Mouse (Mus musculus): Measurements from ENCODE around the gene Cnga4. TPM values are rescaled to one million over a fixed set of nuclear protein-coding genes. Genes with fewer than 3 reads are reported as not detected.
"Not testable (repeated sequence)": the region's sequence is repeated elsewhere in the genome, so short reads cannot be mapped to it uniquely, and the experiment has no call there.

The Cnga4 gene
- polyA plus RNA-seq (2021), result not detected

DNA sequence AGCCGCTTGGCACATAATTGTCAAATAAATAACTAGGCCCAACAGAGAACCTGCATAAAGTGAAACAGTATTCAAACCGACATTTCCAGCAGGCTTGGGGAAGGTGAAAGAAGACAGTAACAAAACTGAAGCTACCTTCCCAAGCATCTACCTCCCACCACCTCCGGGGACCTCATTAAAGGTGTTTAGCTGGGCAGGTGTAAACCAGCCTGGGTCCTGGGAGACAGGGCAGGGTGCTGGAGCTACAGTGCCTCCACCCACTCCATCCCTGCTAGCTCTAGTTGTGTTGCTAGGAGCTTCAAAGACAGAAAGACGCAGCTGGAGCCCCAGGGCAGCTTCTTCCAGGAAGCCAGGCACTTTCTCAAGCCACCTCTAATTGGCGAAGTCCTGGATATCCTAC lies at the start of gene Cnga4:
Gene Cnga4, plus strand, starts transcription at position 301 of the 400 bp plus-strand sequence.
- no peaks in the 10 kb centered on the region for H3K27me3 ChIP-seq
- POLR2A ChIA-PET, result no interaction called here
- CTCF ChIA-PET, result no interaction called here

DNA sequence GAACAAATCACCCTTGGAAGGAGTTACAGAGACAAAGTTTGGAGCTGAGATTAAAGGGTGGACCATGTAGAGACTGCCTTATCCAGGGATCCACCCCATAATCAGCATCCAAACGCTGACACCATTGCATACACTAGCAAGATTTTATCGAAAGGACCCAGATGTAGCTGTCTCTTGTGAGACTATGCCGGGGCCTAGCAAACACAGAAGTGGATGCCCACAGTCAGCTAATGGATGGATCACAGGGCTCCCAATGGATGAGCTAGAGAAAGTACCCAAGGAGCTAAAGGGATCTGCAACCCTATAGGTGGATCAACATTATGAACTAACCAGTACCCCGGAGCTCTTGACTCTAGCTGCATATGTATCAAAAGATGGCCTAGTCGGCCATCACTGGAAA lies 48.3 kb upstream of the Cnga4 start:
- in situ Hi-C loops (cut with MboI; ENCODE audit: low pct_unique_long_range_greater_than_20kb); H3K27me3 ChIP-seq; POLR2A ChIA-PET; CTCF ChIA-PET; ATAC-seq; DNase-seq (ENCODE audit: low read depth, low spot score): not testable (repeated sequence)

More for the DNA sequence above, at the start of gene Cnga4:
- TF ChIP-seq CTCF (IDR thresholded peaks at IDR 0.05), result no peak
- in situ Hi-C loops (cut with MboI; ENCODE audit: low pct_unique_long_range_greater_than_20kb), result no loop called here
- ATAC-seq (no peak), DNase-seq (ENCODE audit: low read depth, low spot score) (no peak)

DNA sequence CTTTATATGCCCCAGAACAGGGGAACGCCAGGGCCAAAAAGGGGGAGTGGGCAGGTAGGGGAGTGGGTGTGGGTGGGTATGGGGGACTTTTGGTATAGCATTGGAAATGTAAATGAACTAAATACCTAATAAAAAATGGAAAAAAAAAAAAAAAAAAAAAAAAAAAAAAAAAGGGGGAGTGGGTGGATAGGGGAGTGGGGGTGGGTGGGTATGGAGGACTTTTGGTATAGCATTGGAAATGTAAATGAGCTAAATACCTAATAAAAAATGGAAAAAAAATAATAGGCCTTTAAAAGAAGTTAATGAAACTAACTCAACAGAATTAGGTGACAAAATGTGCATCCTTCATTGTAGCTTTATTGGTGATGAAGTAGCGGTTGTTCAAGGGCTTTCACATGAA lies 47.9 kb upstream of the Cnga4 start:
- POLR2A ChIA-PET, result not testable (repeated sequence)

DNA sequence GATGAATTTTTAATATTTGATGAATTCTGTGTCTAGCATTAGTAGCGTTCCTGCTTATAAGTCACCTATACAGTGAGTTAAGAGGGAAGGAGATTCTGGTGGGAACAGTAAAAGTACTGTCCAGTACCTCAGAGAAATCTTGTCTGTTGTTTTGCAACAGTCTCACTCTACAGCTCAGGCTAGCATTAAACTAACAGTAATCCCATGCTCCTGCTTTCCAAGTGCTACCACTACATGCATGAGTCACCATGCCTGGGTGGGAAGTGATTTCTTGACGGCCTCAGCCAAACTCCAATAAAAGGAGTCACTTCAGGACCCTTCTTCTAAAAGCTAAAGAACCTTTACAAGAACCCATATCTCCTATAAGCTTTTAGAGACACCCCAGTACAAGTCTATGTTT lies 42.7 kb upstream of the Cnga4 start:
- in situ Hi-C loops (cut with MboI; ENCODE audit: low pct_unique_long_range_greater_than_20kb), result no loop called here
- ATAC-seq, result peak; percentile 98
- H3K27me3 ChIP-seq, result no peaks in the 10 kb centered on the region
- CTCF ChIA-PET, result interaction anchor here (1.4 kb wide), 1 partner anchor 25 kb away, joined by 3 read pairs; no protein-coding TSS in a partner anchor
- no peak for TF ChIP-seq CTCF (IDR thresholded peaks at IDR 0.05)
- POLR2A ChIA-PET, result no interaction called here
- DNase-seq (ENCODE audit: low read depth, low spot score), result peak; percentile 38

More for the DNA sequence above, 47.9 kb upstream of the Cnga4 start:
- in situ Hi-C loops (cut with MboI; ENCODE audit: low pct_unique_long_range_greater_than_20kb); ATAC-seq; H3K27me3 ChIP-seq; DNase-seq (ENCODE audit: low read depth, low spot score); CTCF ChIA-PET: not testable (repeated sequence)

DNA sequence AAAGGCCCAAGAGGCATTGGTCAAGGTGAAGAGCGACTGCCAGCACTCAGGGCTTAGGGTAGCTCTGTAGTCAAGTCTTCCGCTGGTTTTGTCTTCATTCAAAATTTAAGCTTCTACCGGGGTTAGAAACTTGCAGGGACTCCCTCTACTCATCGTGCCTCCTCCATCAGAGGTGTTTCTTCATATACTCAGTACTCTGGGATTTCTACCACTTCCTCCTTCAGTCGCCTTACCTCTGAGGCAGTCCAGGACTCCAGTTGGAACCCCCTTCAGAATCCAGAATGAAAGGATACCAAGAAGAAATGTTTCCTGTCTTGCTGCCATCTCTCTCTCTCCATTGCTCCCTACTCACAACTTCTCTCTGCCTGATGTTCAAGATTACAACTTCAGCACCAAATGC lies 37.1 kb upstream of the Cnga4 start:
- POLR2A ChIA-PET, result no interaction called here
- no peak for DNase-seq (ENCODE audit: low read depth, low spot score)
- ATAC-seq, result no peak
- TF ChIP-seq CTCF (IDR thresholded peaks at IDR 0.05), result no peak
- in situ Hi-C loops (cut with MboI; ENCODE audit: low pct_unique_long_range_greater_than_20kb), result no loop called here
- CTCF ChIA-PET, result no interaction called here
- no peaks in the 10 kb centered on the region for H3K27me3 ChIP-seq

DNA sequence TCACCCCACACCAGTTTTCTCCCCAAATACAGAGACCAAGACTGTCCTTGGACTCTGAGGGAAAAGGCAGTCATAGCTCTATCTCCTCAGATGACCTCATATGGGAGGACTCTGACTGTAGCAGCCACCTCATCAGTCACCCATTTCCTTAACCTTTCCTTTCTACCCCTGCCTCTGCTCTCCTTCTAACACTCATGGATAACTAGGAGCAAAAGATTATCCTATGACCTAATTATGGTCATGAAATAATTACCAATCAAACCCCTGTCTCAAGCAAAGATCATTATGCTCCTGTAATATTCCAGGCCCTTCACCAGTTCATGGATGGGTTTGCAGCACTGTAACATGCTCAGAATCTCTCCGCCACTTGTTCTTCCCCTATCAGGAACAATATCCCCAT lies 36.4 kb upstream of the Cnga4 start, which contains the start of gene Olfr692:
Gene Olfr692, plus strand, starts transcription at position 301 of the 400 bp plus-strand sequence.
- POLR2A ChIA-PET, result no interaction called here
- no peak for ATAC-seq
- DNase-seq (ENCODE audit: low read depth, low spot score), result no peak
- H3K27me3 ChIP-seq, result no peaks in the 10 kb centered on the region
- CTCF ChIA-PET, result no interaction called here
- no peak for TF ChIP-seq CTCF (IDR thresholded peaks at IDR 0.05)
- in situ Hi-C loops (cut with MboI; ENCODE audit: low pct_unique_long_range_greater_than_20kb), result no loop called here

DNA sequence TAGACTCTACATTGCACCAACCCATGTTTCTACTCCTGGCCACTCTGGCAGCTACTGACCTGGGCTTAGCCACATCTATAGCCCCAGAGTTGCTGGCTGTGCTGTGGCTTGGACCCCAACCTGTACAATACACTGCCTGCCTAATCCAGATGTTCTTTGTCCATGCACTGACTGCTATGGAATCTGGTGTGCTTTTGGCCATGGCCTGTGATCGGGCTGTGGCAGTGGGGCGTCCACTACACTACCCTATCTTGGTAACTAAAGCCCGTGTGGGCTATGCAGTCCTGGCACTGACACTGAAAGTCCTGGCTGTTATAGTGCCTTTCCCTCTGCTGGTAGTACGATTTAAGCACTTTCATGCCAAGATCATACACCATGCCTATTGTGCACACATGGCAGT lies 35.8 kb upstream of the Cnga4 start:
- DNase-seq (ENCODE audit: low read depth, low spot score) (no peak), ATAC-seq (no peak)
- ChIA-PET POLR2A (no interaction called here), CTCF (no interaction called here)
- no peaks in the 10 kb centered on the region for H3K27me3 ChIP-seq
- TF ChIP-seq CTCF (IDR thresholded peaks at IDR 0.05), result no peak
- in situ Hi-C loops (cut with MboI; ENCODE audit: low pct_unique_long_range_greater_than_20kb), result no loop called here

DNA sequence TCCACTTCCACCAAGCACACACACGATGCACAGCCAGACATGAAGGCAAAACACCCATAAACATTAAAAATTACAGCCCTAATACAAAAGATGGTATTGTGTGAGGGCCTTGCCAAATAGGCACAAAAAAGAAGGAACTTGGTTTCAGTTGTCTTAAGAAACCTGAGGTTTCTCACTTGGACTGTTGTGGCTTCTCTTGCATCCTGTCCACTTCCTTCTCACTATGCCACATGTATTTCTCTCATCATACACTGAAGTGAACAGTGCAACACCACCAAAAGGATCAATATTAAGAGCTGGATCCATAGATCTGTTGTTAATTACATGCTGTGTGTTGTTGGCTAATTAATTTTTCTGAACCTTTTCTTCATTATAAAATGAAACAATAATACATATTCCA lies 31.5 kb upstream of the Cnga4 start:
- no peak for TF ChIP-seq CTCF (IDR thresholded peaks at IDR 0.05)
- DNase-seq (ENCODE audit: low read depth, low spot score) (no peak), ATAC-seq (no peak)
- ChIA-PET POLR2A (no interaction called here), CTCF (no interaction called here)
- in situ Hi-C loops (cut with MboI; ENCODE audit: low pct_unique_long_range_greater_than_20kb), result no loop called here
- no peaks in the 10 kb centered on the region for H3K27me3 ChIP-seq

DNA sequence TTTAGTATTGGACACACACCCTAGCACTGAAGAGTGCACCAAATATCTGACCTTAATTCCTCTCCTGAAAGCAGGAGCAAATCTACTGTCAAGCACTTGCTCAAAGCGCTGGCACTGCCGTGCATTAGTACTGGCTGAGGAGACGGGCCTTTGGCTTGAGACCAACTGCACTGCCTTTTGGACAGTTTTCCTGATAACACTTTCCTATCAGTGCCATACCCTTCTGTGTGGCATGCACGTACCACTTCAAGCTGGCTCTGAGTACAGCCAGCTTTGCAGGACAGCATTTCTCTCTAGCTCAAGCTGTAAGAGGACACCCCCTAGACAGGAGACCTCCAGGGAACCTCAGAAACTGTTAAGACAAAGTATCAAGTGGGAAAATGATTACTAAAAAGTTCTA lies 30.9 kb upstream of the Cnga4 start:
- in situ Hi-C loops (cut with MboI; ENCODE audit: low pct_unique_long_range_greater_than_20kb), result no loop called here
- CTCF ChIA-PET, result no interaction called here
- no peak for DNase-seq (ENCODE audit: low read depth, low spot score)
- no peak for ATAC-seq
- TF ChIP-seq CTCF (IDR thresholded peaks at IDR 0.05), result no peak
- no peaks in the 10 kb centered on the region for H3K27me3 ChIP-seq
- POLR2A ChIA-PET, result no interaction called here

DNA sequence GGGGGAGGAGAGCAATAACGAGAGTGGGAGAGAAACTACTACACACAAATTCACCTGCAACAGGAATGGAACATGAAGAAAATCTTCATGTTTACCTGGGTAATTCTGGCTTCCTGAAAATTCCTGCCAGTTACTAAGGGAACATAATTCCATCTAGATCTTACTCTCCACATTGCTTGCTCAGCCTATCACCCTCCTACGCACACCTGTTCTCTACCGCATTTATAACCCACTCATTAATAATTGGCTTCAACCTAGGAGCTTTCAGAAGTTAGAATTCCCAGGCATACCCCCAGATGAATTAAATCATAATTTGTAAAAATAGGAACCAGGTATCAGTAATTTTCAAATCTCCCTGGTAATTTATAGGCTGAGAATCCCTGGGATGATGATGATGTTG lies 30.4 kb upstream of the Cnga4 start:
- H3K27me3 ChIP-seq, result no peaks in the 10 kb centered on the region
- DNase-seq (ENCODE audit: low read depth, low spot score), result no peak
- no peak for ATAC-seq
- ChIA-PET POLR2A (no interaction called here), CTCF (no interaction called here)
- in situ Hi-C loops (cut with MboI; ENCODE audit: low pct_unique_long_range_greater_than_20kb), result no loop called here
- no peak for TF ChIP-seq CTCF (IDR thresholded peaks at IDR 0.05)

DNA sequence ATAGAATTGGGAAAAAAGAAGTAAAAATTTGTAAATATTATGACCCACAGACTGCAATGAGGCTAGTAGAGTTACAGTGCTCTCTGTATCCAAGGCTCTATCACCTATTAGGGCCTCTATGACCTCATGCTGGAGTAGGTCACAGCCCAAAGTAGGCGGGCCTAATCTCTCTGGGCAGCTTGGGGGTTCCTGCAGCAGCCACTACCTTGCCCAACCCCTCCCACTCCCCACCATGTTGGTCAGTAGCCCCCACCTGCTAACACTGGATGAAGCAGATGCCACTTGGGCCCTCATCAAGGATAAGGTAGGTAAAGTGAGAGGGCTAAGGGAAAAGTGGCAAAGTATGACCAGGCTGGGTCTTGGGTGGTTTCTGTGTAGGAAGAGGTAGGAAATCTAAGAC lies 29.5 kb upstream of the Cnga4 start, which contains the start of gene Gm5901:
Gene Gm5901, plus strand, starts transcription at position 173 of the 400 bp plus-strand sequence.
- H3K27me3 ChIP-seq, result no peaks in the 10 kb centered on the region
- POLR2A ChIA-PET, result no interaction called here
- TF ChIP-seq CTCF (IDR thresholded peaks at IDR 0.05), result no peak
- in situ Hi-C loops (cut with MboI; ENCODE audit: low pct_unique_long_range_greater_than_20kb), result loop anchor here (25.0 kb wide), 1 partner anchor 262 kb away; the partner anchor contains the start of genes Arfip2, Gm45799, Timm10b and Trim3
- CTCF ChIA-PET, result no interaction called here
- no peak for DNase-seq (ENCODE audit: low read depth, low spot score)
- no peak for ATAC-seq

DNA sequence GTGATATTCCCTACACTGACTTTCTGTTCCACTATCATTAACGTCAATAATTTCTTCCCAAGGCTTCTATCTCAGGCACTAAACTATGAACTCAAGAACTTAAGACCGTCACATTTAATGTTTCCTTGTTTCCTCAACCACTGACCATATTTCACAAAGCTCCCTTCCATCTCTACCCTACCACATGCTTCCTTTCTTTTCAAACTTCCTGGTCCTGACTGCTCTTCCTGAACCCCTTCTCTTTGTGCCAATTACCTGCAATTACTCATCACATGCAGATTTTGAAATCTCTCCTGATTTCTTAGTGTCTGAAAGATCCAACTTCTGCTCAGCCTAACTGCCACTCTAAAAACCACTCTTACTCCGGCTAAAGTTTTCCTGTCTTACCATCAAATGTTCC lies 24.0 kb upstream of the Cnga4 start:
- CTCF ChIA-PET, result interaction anchor here (1.3 kb wide), 1 partner anchor 10 kb away, joined by 3 read pairs; no protein-coding TSS in a partner anchor
- in situ Hi-C loops (cut with MboI; ENCODE audit: low pct_unique_long_range_greater_than_20kb), result loop anchor here (25.0 kb wide), 1 partner anchor 257 kb away; the partner anchor contains the start of genes Arfip2, Gm45799, Timm10b and Trim3
- DNase-seq (ENCODE audit: low read depth, low spot score) (no peak), ATAC-seq (no peak)
- no peak for TF ChIP-seq CTCF (IDR thresholded peaks at IDR 0.05)
- H3K27me3 ChIP-seq, result no peaks in the 10 kb centered on the region
- POLR2A ChIA-PET, result no interaction called here
